Mouse (Mus musculus): Measurements from ENCODE around the gene Gtf3c5. TPM values are rescaled to one million over a fixed set of nuclear protein-coding genes. Genes with fewer than 3 reads are reported as not detected.

The Gtf3c5 gene
- total and polyA plus RNA-seq, 3 experiments: 22.5 to 50.2 TPM; not detected in 1

- no peaks in the 10 kb centered on the region for H3K27me3 ChIP-seq (ENCODE audit: control insufficient read depth in 1 of 2, insufficient read depth in 2 of 2, low read length in 2 of 2)
- H3K36me3 ChIP-seq (ENCODE audit: control insufficient read depth in 1 of 2, insufficient read depth in 2 of 2, low read length in 2 of 2): peaks cover 0 to 12% of the 10 kb centered on the region in 2 experiments; a peak in 2 of 4 replicates
- peak overlapping the region in 1 of 2 experiments; percentile 3; a peak in 1 of 4 replicates for H3K4me3 ChIP-seq (ENCODE audit: control insufficient read depth in 1 of 2, insufficient read depth in 1 of 2, low read depth in 2 of 2, low read length in 2 of 2)
- H3K9ac ChIP-seq (ENCODE audit: control insufficient read depth, low read depth, low read length, poor library complexity, severe bottlenecking): peak overlapping the region; percentile 47
- H3K27ac ChIP-seq (ENCODE audit: control insufficient read depth, low read depth, low read length): no peak overlapping the region
- peaks cover 0 to 18% of the 10 kb centered on the region in 2 experiments; a peak in 2 of 4 replicates for H3K4me1 ChIP-seq (ENCODE audit: control insufficient read depth in 1 of 2, insufficient read depth in 2 of 2, low read length in 2 of 2)
- peak; percentile 47 for DNase-seq (ENCODE audit: low read depth, low spot score)
- H3K9me3 ChIP-seq (replicated peaks; ENCODE audit: insufficient read depth, low read length): no peaks in the 10 kb centered on the region
- no peaks in the 10 kb centered on the region for H3K79me2 ChIP-seq (ENCODE audit: control insufficient read depth, insufficient read depth, low read length, poor library complexity)
- TF ChIP-seq POLR2A (IDR thresholded peaks at IDR 0.05; ENCODE audit: control insufficient read depth in 1 of 2, insufficient read depth in 1 of 2, low read depth in 1 of 2, low read length in 2 of 2, poor library complexity in 1 of 2) (0 out of 4 replicates have a peak, but pooled peaks of 1 of the 2 experiments have one; percentile 31), POLR2AphosphoS5 (IDR thresholded peaks at IDR 0.05; ENCODE audit: borderline replicate concordance, low read depth, low read length) (no peak), TBP (IDR thresholded peaks at IDR 0.05; ENCODE audit: low read depth, low read length) (no peak), TAL1 (IDR thresholded peaks at IDR 0.05; ENCODE audit: low read length) (no peak), MYC (IDR thresholded peaks at IDR 0.05; ENCODE audit: low read depth, low read length) (peak; percentile 81), HCFC1 (IDR thresholded peaks at IDR 0.05; ENCODE audit: low read depth, low read length) (peak; percentile 67), NRF1 (IDR thresholded peaks at IDR 0.05; ENCODE audit: insufficient read depth, low read depth, low read length, poor library complexity, severe bottlenecking) (peak; percentile 54), MAX (IDR thresholded peaks at IDR 0.05; ENCODE audit: low read length) (peak; percentile 40; the same call in 1 of the 2 replicates), ELF1 (IDR thresholded peaks at IDR 0.05; ENCODE audit: low read depth, low read length) (peak; percentile 76)
Measured at GRCm38 (mm10) chr2:28588574-28588973, 5.0 kb upstream of the Gtf3c5 start.

- Histone ChIP-seq H3K9ac (ENCODE audit: control insufficient read depth, low read depth, low read length, poor library complexity, severe bottlenecking) (no peak overlapping the region), H3K36me3 (ENCODE audit: control insufficient read depth in 1 of 2, insufficient read depth in 2 of 2, low read length in 2 of 2) (peaks cover 0 to 14% of the 10 kb centered on the region in 2 experiments; a peak in 3 of 4 replicates), H3K4me1 (ENCODE audit: control insufficient read depth in 1 of 2, insufficient read depth in 2 of 2, low read length in 2 of 2) (peaks cover 0 to 17% of the 10 kb centered on the region in 2 experiments; a peak in 2 of 4 replicates), H3K4me3 (ENCODE audit: control insufficient read depth in 1 of 2, insufficient read depth in 1 of 2, low read depth in 2 of 2, low read length in 2 of 2) (no peak overlapping the region), H3K27me3 (ENCODE audit: control insufficient read depth in 1 of 2, insufficient read depth in 2 of 2, low read length in 2 of 2) (no peaks in the 10 kb centered on the region), H3K9me3 (replicated peaks; ENCODE audit: insufficient read depth, low read length) (no peaks in the 10 kb centered on the region), H3K79me2 (ENCODE audit: control insufficient read depth, insufficient read depth, low read length, poor library complexity) (peaks cover 4% of the 10 kb centered on the region), H3K27ac (ENCODE audit: control insufficient read depth, low read depth, low read length) (no peak overlapping the region)
- DNase-seq (ENCODE audit: low read depth, low spot score): no peak
- TF ChIP-seq ZMIZ1 (IDR thresholded peaks at IDR 0.05; ENCODE audit: low read depth, low read length) (no peak), NRF1 (IDR thresholded peaks at IDR 0.05; ENCODE audit: insufficient read depth, low read depth, low read length, poor library complexity, severe bottlenecking) (no peak), RAD21 (IDR thresholded peaks at IDR 0.05; ENCODE audit: low read depth, low read length) (no peak), GABPA (IDR thresholded peaks at IDR 0.05; ENCODE audit: low read depth, low read length) (no peak), KAT2A (conservative IDR thresholded peaks at IDR 0.05; ENCODE audit: low read depth, low read length) (no peak), EP300 (IDR thresholded peaks at IDR 0.05; ENCODE audit: low read depth in 1 of 2, low read length in 2 of 2) (no peak), E2F4 (IDR thresholded peaks at IDR 0.05; ENCODE audit: borderline replicate concordance, low read depth, low read length) (no peak), JUND (IDR thresholded peaks at IDR 0.05; ENCODE audit: low read depth, low read length) (no peak), MAX (IDR thresholded peaks at IDR 0.05; ENCODE audit: low read length) (no peak), ZC3H11A (IDR thresholded peaks at IDR 0.05; ENCODE audit: low read depth, low read length) (no peak), RCOR1 (IDR thresholded peaks at IDR 0.05; ENCODE audit: low read depth, low read length) (no peak), MAZ (IDR thresholded peaks at IDR 0.05; ENCODE audit: low read depth, low read length) (no peak), USF1 (IDR thresholded peaks at IDR 0.05; ENCODE audit: low read depth, low read length) (no peak), POLR2AphosphoS5 (IDR thresholded peaks at IDR 0.05; ENCODE audit: borderline replicate concordance, low read depth, low read length) (no peak), MAFK (IDR thresholded peaks at IDR 0.05; ENCODE audit: borderline replicate concordance, low read depth, low read length) (no peak), CHD2 (IDR thresholded peaks at IDR 0.05; ENCODE audit: low read length) (no peak), UBTF (IDR thresholded peaks at IDR 0.05; ENCODE audit: borderline replicate concordance, insufficient read depth, low read depth, low read length) (no peak)
Measured at GRCm38 (mm10) chr2:28585730-28586129, 2.2 kb upstream of the Gtf3c5 start.

Data from MEL (cell line).